Mouse (Mus musculus): ENCODE results near the gene Ezh1. TPM values are rescaled to one million over a fixed set of nuclear protein-coding genes. Genes with fewer than 3 reads are reported as not detected.

Gene Ezh1
- 22.1 TPM for polyA plus RNA-seq (2014; fragmentation: Illumina TruSeq; extraction: RNeasy Lipid Tissue Mini Kit (QIAGEN cat#74804); ENCODE audit: low replicate concordance)

DNA sequence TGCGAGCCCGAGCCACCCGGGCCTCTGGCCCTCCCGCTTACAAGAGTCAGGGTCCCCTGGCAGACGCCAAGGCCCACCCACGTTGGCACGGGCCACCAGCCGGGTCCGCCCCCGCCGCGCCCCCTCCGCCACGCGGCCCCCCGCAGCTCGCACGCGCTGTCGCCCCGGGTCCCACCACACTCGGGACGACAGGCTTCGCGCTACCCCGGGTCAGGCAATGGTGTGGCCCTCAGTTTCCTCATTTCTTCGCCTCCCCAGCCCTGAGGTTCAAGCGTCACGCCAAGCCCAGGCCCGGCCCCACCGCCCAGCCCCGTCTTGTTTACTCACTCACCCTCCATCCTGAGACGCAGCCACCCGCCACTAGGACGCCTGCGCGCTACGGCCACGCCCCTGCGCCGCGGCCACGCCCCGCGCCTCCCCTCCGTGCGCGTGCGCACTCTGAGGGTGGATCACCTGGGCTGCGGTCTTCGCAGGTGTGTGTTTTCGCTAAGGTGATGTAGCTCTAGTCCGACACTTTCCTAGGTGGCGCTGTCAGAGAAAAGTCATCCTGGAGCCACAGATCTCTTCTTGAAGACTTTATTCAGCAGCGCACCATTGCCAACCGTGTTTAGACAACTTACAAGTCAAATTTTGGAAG lies at the start of gene Ezh1:
Gene Ezh1, minus strand, starts transcription at position 399 of the 637 bp plus-strand sequence.

DNA sequence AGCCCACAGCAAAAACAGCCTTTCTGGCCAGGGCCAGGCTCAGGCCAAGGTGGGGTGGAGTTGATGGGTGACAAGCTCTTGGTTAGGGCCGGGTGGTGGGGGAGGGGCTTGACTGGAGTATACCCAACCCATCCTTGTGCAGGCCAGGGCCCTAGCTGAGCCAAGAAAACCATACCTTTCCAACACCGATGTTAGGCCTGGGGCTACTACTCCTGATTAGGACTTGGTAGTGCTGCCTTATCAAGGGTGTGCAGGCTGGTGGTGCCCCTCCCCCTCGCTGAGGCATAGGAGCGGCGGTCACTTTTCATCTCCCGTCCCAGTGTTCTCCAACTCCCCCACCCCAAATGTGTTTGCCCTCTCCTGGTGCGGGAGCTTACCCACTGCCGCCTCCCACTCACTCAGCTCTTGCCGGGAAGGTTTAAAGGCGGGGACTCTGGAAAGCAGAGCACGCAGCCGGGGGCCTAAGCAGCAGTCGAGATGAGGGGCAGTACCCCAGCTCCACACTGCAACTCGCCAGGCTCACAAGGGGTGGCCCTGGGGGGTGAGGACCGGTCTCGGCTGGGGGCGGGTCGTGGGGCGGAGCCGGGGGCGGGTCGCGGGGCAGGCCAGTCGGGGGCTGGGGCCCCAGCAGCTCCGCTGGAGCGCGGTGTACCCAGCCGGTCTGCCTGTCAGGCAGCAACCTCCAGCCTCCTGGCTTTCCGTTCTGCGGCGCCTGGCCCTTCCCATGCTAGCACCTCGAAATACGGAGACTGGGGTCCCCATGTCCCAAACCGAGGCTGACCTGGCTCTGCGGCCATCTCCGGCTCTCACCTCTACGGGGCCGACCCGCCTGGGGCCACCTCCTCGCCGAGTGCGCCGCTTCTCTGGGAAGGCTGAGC lies 33.9 kb upstream of the Ezh1 start, which contains the start of gene Wnk4:
Gene Wnk4, plus strand, starts transcription at position 620 of the 878 bp plus-strand sequence.

DNA sequence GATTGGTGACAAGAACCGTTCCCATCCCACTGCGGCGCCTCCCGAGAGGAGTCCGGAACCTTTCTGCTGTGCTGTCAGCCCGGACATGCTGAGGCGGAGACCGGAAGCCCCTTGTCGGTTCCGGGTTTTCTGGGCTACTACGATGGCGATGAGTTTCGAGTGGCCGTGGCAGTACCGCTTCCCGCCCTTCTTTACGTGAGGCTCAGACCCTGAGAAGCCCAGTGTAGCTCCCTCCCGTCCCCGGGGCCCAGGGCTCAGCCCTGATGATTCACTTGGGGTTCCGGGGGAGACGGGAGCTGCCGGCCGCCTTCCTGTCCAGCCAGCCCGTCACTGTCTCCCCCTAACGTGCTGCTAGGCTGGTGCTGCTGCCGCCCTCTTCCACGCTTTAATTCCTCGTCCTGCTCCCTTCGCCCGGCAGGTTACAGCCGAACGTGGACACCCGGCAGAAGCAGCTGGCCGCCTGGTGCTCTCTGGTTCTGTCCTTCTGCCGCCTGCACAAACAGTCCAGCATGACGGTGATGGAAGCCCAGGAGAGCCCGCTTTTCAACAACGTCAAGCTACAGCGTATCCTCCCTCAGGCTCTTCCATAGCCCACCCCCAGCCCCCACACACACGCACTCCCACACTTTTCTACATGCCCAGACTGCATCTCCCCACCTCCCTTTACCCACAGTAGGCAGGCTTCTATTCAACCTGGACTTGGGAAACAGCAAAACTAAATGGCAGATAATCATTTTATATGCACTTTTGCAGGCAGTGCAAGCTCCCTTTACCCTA lies 27.5 kb upstream of the Ezh1 start, which contains the start of gene Vps25:
Gene Vps25, plus strand, starts transcription at position 95 of the 777 bp plus-strand sequence.

DNA sequence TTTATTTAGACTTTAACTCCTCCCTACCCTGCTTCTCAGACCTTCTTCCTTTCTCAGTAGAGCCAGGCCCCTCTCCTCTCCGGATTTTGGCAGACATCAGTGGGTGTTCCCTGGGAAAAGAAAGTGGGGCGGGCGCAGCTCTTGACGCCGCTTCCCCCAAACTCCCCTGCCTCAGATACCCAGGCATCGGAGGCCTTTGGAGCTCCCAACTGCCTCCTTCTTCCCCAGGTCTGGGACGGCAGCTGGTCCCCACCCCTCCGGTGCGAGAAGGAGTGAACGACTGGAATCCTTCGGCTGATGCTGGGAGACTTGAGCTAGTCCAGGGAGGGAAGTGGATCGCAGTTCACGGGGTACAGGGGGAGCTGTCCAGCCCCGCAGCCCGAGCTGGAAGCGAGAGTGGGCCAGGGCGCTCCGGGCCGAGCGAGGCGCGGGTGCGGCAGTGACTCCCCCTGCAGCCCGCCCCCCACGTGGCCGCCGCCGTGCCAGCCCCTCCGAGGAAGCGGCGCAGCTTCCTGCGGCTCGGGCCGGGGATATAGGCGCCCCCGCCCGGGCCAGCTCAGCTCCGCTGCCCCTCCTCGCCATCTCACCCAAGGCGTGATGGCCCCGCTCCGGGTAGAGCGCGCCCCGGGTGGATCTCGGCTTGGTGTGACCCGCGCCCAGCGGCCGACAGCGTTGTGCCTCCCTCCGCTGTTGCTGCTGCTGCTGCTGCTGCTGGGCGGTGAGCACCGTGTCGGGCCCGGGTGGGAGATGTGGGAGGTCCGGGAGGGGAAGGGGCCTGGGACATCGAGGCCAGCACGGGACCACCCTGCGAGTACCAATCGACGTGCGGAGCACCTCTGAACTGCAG lies 19.8 kb upstream of the Ezh1 start, which contains the start of gene Ramp2:
Gene Ramp2, plus strand, starts transcription at position 174 of the 847 bp plus-strand sequence.

DNA sequence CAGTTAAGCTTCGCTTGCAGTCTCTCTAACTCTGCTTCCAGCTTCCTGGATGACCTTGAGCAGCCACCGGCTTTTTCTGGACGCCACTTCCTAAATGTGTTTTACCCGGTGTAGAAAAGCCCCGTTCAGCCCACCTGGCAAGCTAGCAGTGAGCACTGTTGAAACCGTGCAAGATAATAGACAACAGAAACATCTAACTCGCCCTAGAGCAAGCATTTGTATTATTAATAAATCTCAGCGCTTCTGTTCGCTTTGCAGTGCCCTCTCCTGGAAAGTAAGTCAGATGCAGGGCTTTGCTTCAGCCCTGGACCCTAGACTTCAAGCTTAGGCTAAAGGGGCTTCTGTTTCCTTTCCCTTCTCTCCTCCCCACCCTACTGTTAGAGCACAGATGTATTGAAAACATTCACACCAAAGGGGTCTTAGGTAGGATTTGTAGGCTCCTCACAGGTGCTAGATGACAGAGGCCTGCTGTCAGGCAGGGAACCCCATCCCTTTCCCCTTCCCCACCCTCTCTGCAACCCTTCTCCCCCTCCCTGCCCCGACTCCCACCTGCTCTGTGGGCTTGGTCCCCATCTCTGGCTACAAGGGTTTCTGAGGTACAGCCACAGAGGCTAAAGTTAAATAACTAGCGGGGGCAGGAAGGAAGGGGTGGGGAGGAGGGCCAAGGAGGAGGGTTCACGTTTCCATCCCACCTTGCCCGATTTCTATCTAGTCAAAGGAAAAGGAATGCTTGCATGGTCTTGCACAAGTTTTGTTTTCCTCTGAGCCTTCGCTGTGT lies 51.2 kb downstream of the Ezh1 start, which contains the start of gene Ccr10:
Gene Ccr10, minus strand, starts transcription at position 593 of the 778 bp plus-strand sequence.

DNA sequence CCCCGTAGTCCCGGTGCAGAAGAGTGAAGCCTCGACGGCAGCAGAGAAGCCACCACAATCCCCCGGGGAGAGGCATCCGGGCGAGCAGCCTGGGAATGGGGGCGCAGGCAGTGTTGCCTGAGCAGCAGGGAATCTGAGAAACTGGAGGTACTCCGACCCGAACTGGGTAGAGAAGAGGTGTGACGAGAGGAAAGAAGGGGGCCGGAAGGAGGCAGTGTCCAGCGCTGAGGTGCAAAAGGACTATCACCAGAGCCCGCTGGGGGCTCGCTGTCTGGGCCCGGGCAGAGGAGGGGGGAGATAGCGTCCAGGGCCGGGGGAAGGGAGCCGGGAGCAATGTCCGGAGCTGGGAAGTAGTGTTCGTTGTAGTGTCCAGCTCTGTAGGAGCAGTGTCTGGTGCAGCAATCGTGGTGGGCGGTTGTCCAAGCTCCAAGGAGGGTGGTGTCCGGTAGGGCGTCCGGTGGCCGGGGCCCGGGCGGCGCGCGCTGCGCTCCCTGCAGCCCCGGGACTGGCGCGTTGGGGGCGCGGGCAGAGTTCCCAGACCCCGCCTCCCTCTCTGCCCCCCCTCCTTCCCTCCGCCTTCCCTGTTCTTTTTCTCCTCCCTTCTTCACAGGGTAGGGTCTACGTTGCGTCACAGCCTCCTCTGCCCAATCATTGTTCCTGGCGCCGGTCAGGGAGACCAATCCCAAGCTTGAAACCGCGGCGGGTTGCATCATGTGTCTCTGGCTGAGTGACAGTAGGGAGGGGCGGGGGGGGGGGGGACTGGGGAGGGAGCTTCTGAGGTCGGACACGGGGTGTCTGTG lies 55.3 kb downstream of the Ezh1 start, which contains the start of gene Plekhh3:
Gene Plekhh3, minus strand, starts transcription at position 541 of the 800 bp plus-strand sequence.

DNA sequence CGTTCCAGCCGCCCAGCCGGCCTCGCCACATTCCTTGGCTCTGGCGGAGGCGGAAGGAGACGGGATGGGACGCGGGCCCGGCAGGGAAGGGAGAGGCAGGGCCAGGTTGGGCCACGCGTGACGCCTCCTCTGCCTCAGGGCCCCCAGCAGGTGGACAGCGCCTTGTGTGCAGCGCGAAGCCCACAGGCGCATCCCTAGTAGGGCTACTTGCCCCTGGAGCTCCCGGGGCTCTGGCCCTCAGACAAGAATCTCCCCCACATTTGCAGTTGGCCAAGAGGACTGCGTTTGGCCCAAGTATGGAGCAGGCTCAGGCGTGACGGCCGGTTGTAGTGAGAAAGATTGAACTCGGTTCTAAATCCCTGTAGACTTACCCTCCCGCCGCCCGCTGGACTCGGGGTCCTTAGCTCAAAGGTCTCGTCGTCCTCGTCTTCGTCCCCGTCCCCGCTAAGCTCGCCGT lies 55.9 kb downstream of the Ezh1 start, which contains the start of gene Cntnap1:
Gene Cntnap1, plus strand, starts transcription at position 170 of the 457 bp plus-strand sequence.

DNA sequence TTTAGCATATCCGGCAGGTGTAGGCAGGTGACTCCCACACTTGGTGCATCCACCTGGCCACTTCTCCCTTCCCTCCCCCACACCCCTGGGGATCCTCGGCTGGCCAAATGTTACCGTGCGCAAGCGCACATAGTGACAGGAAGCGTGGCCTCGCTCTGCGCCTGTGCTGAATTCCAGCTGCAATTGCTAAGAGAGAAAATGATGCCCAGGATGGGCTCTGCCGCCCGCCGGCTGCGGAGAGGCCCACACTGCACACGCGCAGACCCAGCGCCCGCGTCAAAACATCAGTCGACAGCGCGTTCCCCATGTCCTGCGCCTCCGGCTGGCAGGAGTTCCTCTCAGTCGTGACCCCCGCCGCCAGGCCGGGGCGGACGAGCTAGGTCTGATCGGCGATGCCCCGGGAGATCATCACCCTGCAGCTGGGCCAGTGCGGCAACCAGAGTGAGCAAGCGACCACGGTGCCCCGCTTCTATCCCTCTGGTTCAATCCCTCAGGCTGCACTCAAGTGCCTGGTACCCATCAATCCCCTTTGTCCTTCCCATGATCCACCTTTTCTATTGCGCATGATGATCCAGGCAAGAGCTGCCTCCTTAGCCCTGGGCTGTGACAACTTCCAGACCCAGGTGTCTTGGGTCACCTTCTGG lies 70.4 kb downstream of the Ezh1 start, which contains the start of gene Tubg2:
Gene Tubg2, plus strand, starts transcription at position 180 of the 644 bp plus-strand sequence.

Other genes with a start within 250 kb of the Ezh1 start
- 68.7 TPM for gene Atp6v0a1, start 217.0 kb downstream of the Ezh1 start, polyA plus RNA-seq (2014; fragmentation: Illumina TruSeq; extraction: RNeasy Lipid Tissue Mini Kit (QIAGEN cat#74804); ENCODE audit: low replicate concordance)
- gene Naglu, start 156.5 kb downstream of the Ezh1 start, polyA plus RNA-seq (2014; fragmentation: Illumina TruSeq; extraction: RNeasy Lipid Tissue Mini Kit (QIAGEN cat#74804); ENCODE audit: low replicate concordance), result not detected
- gene Hsd17b1, start 148.1 kb downstream of the Ezh1 start, polyA plus RNA-seq (2014; fragmentation: Illumina TruSeq; extraction: RNeasy Lipid Tissue Mini Kit (QIAGEN cat#74804); ENCODE audit: low replicate concordance), result not detected
- 0.59 TPM for gene Coasy, start 143.9 kb downstream of the Ezh1 start, polyA plus RNA-seq (2014; fragmentation: Illumina TruSeq; extraction: RNeasy Lipid Tissue Mini Kit (QIAGEN cat#74804); ENCODE audit: low replicate concordance)
- gene Mlx, start 139.2 kb downstream of the Ezh1 start, polyA plus RNA-seq (2014; fragmentation: Illumina TruSeq; extraction: RNeasy Lipid Tissue Mini Kit (QIAGEN cat#74804); ENCODE audit: low replicate concordance), result 98.3 TPM
- gene Psmc3ip, start 131.0 kb downstream of the Ezh1 start, polyA plus RNA-seq (2014; fragmentation: Illumina TruSeq; extraction: RNeasy Lipid Tissue Mini Kit (QIAGEN cat#74804); ENCODE audit: low replicate concordance), result 0.52 TPM
- gene Retreg3, start 106.6 kb downstream of the Ezh1 start, polyA plus RNA-seq (2014; fragmentation: Illumina TruSeq; extraction: RNeasy Lipid Tissue Mini Kit (QIAGEN cat#74804); ENCODE audit: low replicate concordance), result 33.3 TPM
- 0.82 TPM for gene Tubg1, start 106.5 kb downstream of the Ezh1 start, polyA plus RNA-seq (2014; fragmentation: Illumina TruSeq; extraction: RNeasy Lipid Tissue Mini Kit (QIAGEN cat#74804); ENCODE audit: low replicate concordance)
- gene Tubg2, start 70.6 kb downstream of the Ezh1 start, polyA plus RNA-seq (2014; fragmentation: Illumina TruSeq; extraction: RNeasy Lipid Tissue Mini Kit (QIAGEN cat#74804); ENCODE audit: low replicate concordance), result not detected
- 0.22 TPM for gene Cntnap1, start 55.9 kb downstream of the Ezh1 start, polyA plus RNA-seq (2014; fragmentation: Illumina TruSeq; extraction: RNeasy Lipid Tissue Mini Kit (QIAGEN cat#74804); ENCODE audit: low replicate concordance)
- gene Plekhh3, start 55.1 kb downstream of the Ezh1 start, polyA plus RNA-seq (2014; fragmentation: Illumina TruSeq; extraction: RNeasy Lipid Tissue Mini Kit (QIAGEN cat#74804); ENCODE audit: low replicate concordance), result 0.52 TPM
- gene Ccr10, start 51.0 kb downstream of the Ezh1 start, polyA plus RNA-seq (2014; fragmentation: Illumina TruSeq; extraction: RNeasy Lipid Tissue Mini Kit (QIAGEN cat#74804); ENCODE audit: low replicate concordance), result not detected
- gene Ramp2, start 19.6 kb upstream of the Ezh1 start, polyA plus RNA-seq (2014; fragmentation: Illumina TruSeq; extraction: RNeasy Lipid Tissue Mini Kit (QIAGEN cat#74804); ENCODE audit: low replicate concordance), result 1.6 TPM
- 73.6 TPM for gene Vps25, start 27.2 kb upstream of the Ezh1 start, polyA plus RNA-seq (2014; fragmentation: Illumina TruSeq; extraction: RNeasy Lipid Tissue Mini Kit (QIAGEN cat#74804); ENCODE audit: low replicate concordance)
- not detected for gene Wnk4, start 34.1 kb upstream of the Ezh1 start, polyA plus RNA-seq (2014; fragmentation: Illumina TruSeq; extraction: RNeasy Lipid Tissue Mini Kit (QIAGEN cat#74804); ENCODE audit: low replicate concordance)
- 2.6 TPM for gene Cntd1, start 52.5 kb upstream of the Ezh1 start, polyA plus RNA-seq (2014; fragmentation: Illumina TruSeq; extraction: RNeasy Lipid Tissue Mini Kit (QIAGEN cat#74804); ENCODE audit: low replicate concordance)
- 4.3 TPM for gene Coa3, start 52.7 kb upstream of the Ezh1 start, polyA plus RNA-seq (2014; fragmentation: Illumina TruSeq; extraction: RNeasy Lipid Tissue Mini Kit (QIAGEN cat#74804); ENCODE audit: low replicate concordance)
- gene Becn1, start 75.8 kb upstream of the Ezh1 start, polyA plus RNA-seq (2014; fragmentation: Illumina TruSeq; extraction: RNeasy Lipid Tissue Mini Kit (QIAGEN cat#74804); ENCODE audit: low replicate concordance), result 158 TPM
- 194 TPM for gene Psme3, start 89.8 kb upstream of the Ezh1 start, polyA plus RNA-seq (2014; fragmentation: Illumina TruSeq; extraction: RNeasy Lipid Tissue Mini Kit (QIAGEN cat#74804); ENCODE audit: low replicate concordance)
- gene Aoc2, start 98.6 kb upstream of the Ezh1 start, polyA plus RNA-seq (2014; fragmentation: Illumina TruSeq; extraction: RNeasy Lipid Tissue Mini Kit (QIAGEN cat#74804); ENCODE audit: low replicate concordance), result 0.59 TPM
- gene Aoc3, start 104.1 kb upstream of the Ezh1 start, polyA plus RNA-seq (2014; fragmentation: Illumina TruSeq; extraction: RNeasy Lipid Tissue Mini Kit (QIAGEN cat#74804); ENCODE audit: low replicate concordance), result 8.7 TPM
- 126 TPM for gene G6pc, start 141.1 kb upstream of the Ezh1 start, polyA plus RNA-seq (2014; fragmentation: Illumina TruSeq; extraction: RNeasy Lipid Tissue Mini Kit (QIAGEN cat#74804); ENCODE audit: low replicate concordance)
- 2.6 TPM for gene Aarsd1, start 191.2 kb upstream of the Ezh1 start, polyA plus RNA-seq (2014; fragmentation: Illumina TruSeq; extraction: RNeasy Lipid Tissue Mini Kit (QIAGEN cat#74804); ENCODE audit: low replicate concordance)
- 0.33 TPM for gene Gm27029, start 198.3 kb upstream of the Ezh1 start, polyA plus RNA-seq (2014; fragmentation: Illumina TruSeq; extraction: RNeasy Lipid Tissue Mini Kit (QIAGEN cat#74804); ENCODE audit: low replicate concordance)
- 2.7 TPM for gene Rundc1, start 198.6 kb upstream of the Ezh1 start, polyA plus RNA-seq (2014; fragmentation: Illumina TruSeq; extraction: RNeasy Lipid Tissue Mini Kit (QIAGEN cat#74804); ENCODE audit: low replicate concordance)
- 0.30 TPM for gene Ptges3l, start 198.9 kb upstream of the Ezh1 start, polyA plus RNA-seq (2014; fragmentation: Illumina TruSeq; extraction: RNeasy Lipid Tissue Mini Kit (QIAGEN cat#74804); ENCODE audit: low replicate concordance)
- 50.2 TPM for gene Rpl27, start 215.8 kb upstream of the Ezh1 start, polyA plus RNA-seq (2014; fragmentation: Illumina TruSeq; extraction: RNeasy Lipid Tissue Mini Kit (QIAGEN cat#74804); ENCODE audit: low replicate concordance)
- gene Ifi35, start 221.9 kb upstream of the Ezh1 start, polyA plus RNA-seq (2014; fragmentation: Illumina TruSeq; extraction: RNeasy Lipid Tissue Mini Kit (QIAGEN cat#74804); ENCODE audit: low replicate concordance), result 4.6 TPM
- 14.3 TPM for gene Rnd2, start 238.5 kb upstream of the Ezh1 start, polyA plus RNA-seq (2014; fragmentation: Illumina TruSeq; extraction: RNeasy Lipid Tissue Mini Kit (QIAGEN cat#74804); ENCODE audit: low replicate concordance)
- gene Vat1, start 239.8 kb upstream of the Ezh1 start, polyA plus RNA-seq (2014; fragmentation: Illumina TruSeq; extraction: RNeasy Lipid Tissue Mini Kit (QIAGEN cat#74804); ENCODE audit: low replicate concordance), result 1.1 TPM